Mouse (Mus musculus) MEL (cell line): ENCODE data around the gene Cct3. TPM values are rescaled to one million over a fixed set of nuclear protein-coding genes. Genes with fewer than 3 reads are reported as not detected.

Source experiments
- DNase-seq: peaks from one replicate; pipeline ENCODE4 v3.0.0; 2011; ENCODE audit warnings: low read depth, low spot score
- H3K27ac ChIP-seq: 2 replicates; pipeline ENCODE4 v1.5.1; 2012; ENCODE audit warnings: low read depth, mild to moderate bottlenecking, control low read depth, low read length, moderate library complexity; ENCODE audit not compliant: control insufficient read depth
- H3K27me3 ChIP-seq, 2 experiments: fragments of 150-350 bp in 1 of 2; sonication (generic) in 1 of 2; 2 replicates each; pipeline ENCODE4 v1.6.1; 2012; ENCODE audit warnings: low read length in 2 of 2, mild to moderate bottlenecking in 2 of 2, improper control_type of control experiment in 1 of 2, moderate library complexity in 1 of 2; ENCODE audit not compliant: insufficient read depth in 2 of 2, control insufficient read depth in 1 of 2
- H3K36me3 ChIP-seq, 2 experiments: 2 replicates each; pipeline ENCODE4 v1.6.1; 2012 to 2014; ENCODE audit warnings: low read length in 2 of 2, improper control_type of control experiment in 1 of 2, inconsistent platforms in 1 of 2, mild to moderate bottlenecking in 1 of 2; ENCODE audit not compliant: insufficient read depth in 2 of 2, control insufficient read depth in 1 of 2
- H3K4me1 ChIP-seq, 2 experiments: fragments of 150-350 bp in 1 of 2; sonication (generic) in 1 of 2; 2 replicates each; pipeline ENCODE4 v1.6.1; 2012; ENCODE audit warnings: low read length in 2 of 2, improper control_type of control experiment in 1 of 2, mild to moderate bottlenecking in 1 of 2; ENCODE audit not compliant: insufficient read depth in 2 of 2, control insufficient read depth in 1 of 2
- H3K4me3 ChIP-seq, 2 experiments: fragments of 150-350 bp in 1 of 2; sonication (generic) in 1 of 2; 2 replicates each; pipeline ENCODE4 v1.5.1; 2012; ENCODE audit warnings: low read depth in 2 of 2, low read length in 2 of 2, mild to moderate bottlenecking in 2 of 2, moderate library complexity in 2 of 2, control low read depth in 1 of 2, improper control_type of control experiment in 1 of 2; ENCODE audit not compliant: control insufficient read depth in 1 of 2, insufficient read depth in 1 of 2
- H3K79me2 ChIP-seq: 2 replicates; pipeline ENCODE4 v1.6.1; 2012; ENCODE audit warnings: mild to moderate bottlenecking, low read length, moderate library complexity; ENCODE audit not compliant: control insufficient read depth, poor library complexity, insufficient read depth
- H3K9ac ChIP-seq: 2 replicates; pipeline ENCODE4 v1.6.1; 2012; ENCODE audit warnings: low read depth, mild to moderate bottlenecking, control low read depth, low read length, moderate library complexity; ENCODE audit not compliant: control insufficient read depth, poor library complexity, severe bottlenecking
- H3K9me3 ChIP-seq: fragments of 150-350 bp; sonication (generic); replicated peaks from 2 replicates; pipeline ENCODE4 v1.6.1; 2012; ENCODE audit warnings: mild to moderate bottlenecking, low read length, improper control_type of control experiment, moderate library complexity; ENCODE audit not compliant: insufficient read depth
- BHLHE40 ChIP-seq: IDR thresholded peaks from 2 replicates; pipeline ENCODE4 v1.6.1; 2012; ENCODE audit warnings: low read depth, mild to moderate bottlenecking, inconsistent platforms, low read length, improper control_type of control experiment, borderline replicate concordance
- CHD2 ChIP-seq: IDR thresholded peaks from 2 replicates; pipeline ENCODE4 v1.6.1; 2011; ENCODE audit warnings: low read length, improper control_type of control experiment
- CTCF ChIP-seq, 3 experiments: IDR thresholded peaks in 2 of 3; conservative IDR thresholded peaks in 1 of 3; 2 replicates each; pipeline ENCODE4 v1.5.1; 2011 to 2012; ENCODE audit warnings: low read length in 3 of 3, low read depth in 2 of 3, mild to moderate bottlenecking in 2 of 3, improper control_type of control experiment in 1 of 3, inconsistent platforms in 1 of 3, mixed read lengths in 1 of 3, moderate library complexity in 1 of 3; ENCODE audit not compliant: control insufficient read depth in 1 of 3, insufficient read depth in 1 of 3, poor library complexity in 1 of 3, severe bottlenecking in 1 of 3
- E2F4 ChIP-seq: IDR thresholded peaks from 2 replicates; pipeline ENCODE4 v1.6.1; 2011; ENCODE audit warnings: low read depth, low read length, improper control_type of control experiment, borderline replicate concordance
- ELF1 ChIP-seq: IDR thresholded peaks from 2 replicates; pipeline ENCODE4 v1.6.1; 2014; ENCODE audit warnings: low read depth, mild to moderate bottlenecking, inconsistent platforms, low read length, improper control_type of control experiment, moderate library complexity
- EP300 ChIP-seq, 2 experiments: IDR thresholded peaks; 2 replicates each; pipeline ENCODE4 v1.6.1; 2011; ENCODE audit warnings: improper control_type of control experiment in 2 of 2, low read length in 2 of 2, low read depth in 1 of 2, mild to moderate bottlenecking in 1 of 2
- GABPA ChIP-seq: IDR thresholded peaks from 2 replicates; pipeline ENCODE4 v1.6.1; 2012; ENCODE audit warnings: low read depth, mild to moderate bottlenecking, inconsistent platforms, low read length, improper control_type of control experiment, moderate library complexity
- MAFK ChIP-seq: IDR thresholded peaks from 2 replicates; pipeline ENCODE4 v1.6.1; 2011; ENCODE audit warnings: low read depth, mild to moderate bottlenecking, low read length, improper control_type of control experiment, borderline replicate concordance
- MAX ChIP-seq: IDR thresholded peaks from 2 replicates; pipeline ENCODE4 v1.6.1; 2011; ENCODE audit warnings: low read length, improper control_type of control experiment
- MAZ ChIP-seq: IDR thresholded peaks from 2 replicates; pipeline ENCODE4 v1.6.1; 2012; ENCODE audit warnings: low read depth, mild to moderate bottlenecking, inconsistent platforms, low read length, improper control_type of control experiment
- MXI1 ChIP-seq: IDR thresholded peaks from 2 replicates; pipeline ENCODE4 v1.6.1; 2011; ENCODE audit warnings: mild to moderate bottlenecking, low read depth, low read length, improper control_type of control experiment
- MYB ChIP-seq: IDR thresholded peaks from 2 replicates; pipeline ENCODE4 v1.6.1; 2011; ENCODE audit warnings: mild to moderate bottlenecking, low read depth, low read length, improper control_type of control experiment
- MYC ChIP-seq: IDR thresholded peaks from 2 replicates; pipeline ENCODE4 v1.6.1; 2011; ENCODE audit warnings: low read depth, mild to moderate bottlenecking, low read length, improper control_type of control experiment, moderate library complexity
- POLR2A ChIP-seq, 2 experiments: IDR thresholded peaks; 2 replicates each; pipeline ENCODE4 v1.6.1; 2011 to 2012; ENCODE audit warnings: low read length in 2 of 2, mild to moderate bottlenecking in 2 of 2, control low read depth in 1 of 2, improper control_type of control experiment in 1 of 2, low read depth in 1 of 2, moderate library complexity in 1 of 2; ENCODE audit not compliant: control insufficient read depth in 1 of 2, insufficient read depth in 1 of 2, poor library complexity in 1 of 2
- POLR2AphosphoS5 ChIP-seq: IDR thresholded peaks from 2 replicates; pipeline ENCODE4 v1.6.1; 2012; ENCODE audit warnings: low read depth, borderline replicate concordance, mild to moderate bottlenecking, inconsistent platforms, low read length, moderate library complexity, mixed read lengths
- RAD21 ChIP-seq: IDR thresholded peaks from 2 replicates; pipeline ENCODE4 v1.6.1; 2011; ENCODE audit warnings: mild to moderate bottlenecking, low read depth, low read length, improper control_type of control experiment
- RCOR1 ChIP-seq: IDR thresholded peaks from 2 replicates; pipeline ENCODE4 v1.6.1; 2012; ENCODE audit warnings: low read depth, mild to moderate bottlenecking, inconsistent platforms, low read length, improper control_type of control experiment
- SMC3 ChIP-seq: IDR thresholded peaks from 2 replicates; pipeline ENCODE4 v1.6.1; 2011; ENCODE audit warnings: low read depth, low read length, improper control_type of control experiment
- TBP ChIP-seq: IDR thresholded peaks from 2 replicates; pipeline ENCODE4 v1.8.0; 2011; ENCODE audit warnings: low read depth, low read length, improper control_type of control experiment
- TCF12 ChIP-seq: IDR thresholded peaks from 2 replicates; pipeline ENCODE4 v1.6.1; 2014; ENCODE audit warnings: low read depth, mild to moderate bottlenecking, inconsistent platforms, low read length, improper control_type of control experiment, moderate library complexity
- USF1 ChIP-seq: IDR thresholded peaks from 2 replicates; pipeline ENCODE4 v1.6.1; 2014; ENCODE audit warnings: low read depth, mild to moderate bottlenecking, inconsistent platforms, low read length, improper control_type of control experiment, moderate library complexity
- ZMIZ1 ChIP-seq: IDR thresholded peaks from 2 replicates; pipeline ENCODE4 v1.6.1; 2012; ENCODE audit warnings: low read depth, mild to moderate bottlenecking, inconsistent platforms, low read length, improper control_type of control experiment, moderate library complexity
- ZNF384 ChIP-seq: IDR thresholded peaks from 2 replicates; pipeline ENCODE4 v1.6.1; 2012; ENCODE audit warnings: low read depth, mild to moderate bottlenecking, inconsistent platforms, low read length, improper control_type of control experiment
- polyA plus RNA-seq, 2 experiments: library from polyadenylated mRNA; stranded (reverse) in 1 of 2; unstranded in 1 of 2; fragments of >175 nt in 1 of 2; fragments of >200 nt in 1 of 2; gene quantifications; 2 replicates each; pipeline versions ENCODE4 v1.2.1 to v1.2.4; 2012; ENCODE audit warnings: low replicate concordance in 2 of 2, low read depth in 1 of 2; ENCODE audit not compliant: insufficient read length in 2 of 2, insufficient read depth in 1 of 2, missing spikeins in 1 of 2
- total RNA-seq: library from RNA; depleted of rRNA; stranded (reverse); fragments of 300-350 nt; gene quantifications from 2 replicates; pipeline ENCODE4 v1.2.3, GENCODE M21; 2012

Cct3 gene
- total and polyA plus RNA-seq, 3 experiments, result 777 to 1,549 (median 1,271) TPM

DNA sequence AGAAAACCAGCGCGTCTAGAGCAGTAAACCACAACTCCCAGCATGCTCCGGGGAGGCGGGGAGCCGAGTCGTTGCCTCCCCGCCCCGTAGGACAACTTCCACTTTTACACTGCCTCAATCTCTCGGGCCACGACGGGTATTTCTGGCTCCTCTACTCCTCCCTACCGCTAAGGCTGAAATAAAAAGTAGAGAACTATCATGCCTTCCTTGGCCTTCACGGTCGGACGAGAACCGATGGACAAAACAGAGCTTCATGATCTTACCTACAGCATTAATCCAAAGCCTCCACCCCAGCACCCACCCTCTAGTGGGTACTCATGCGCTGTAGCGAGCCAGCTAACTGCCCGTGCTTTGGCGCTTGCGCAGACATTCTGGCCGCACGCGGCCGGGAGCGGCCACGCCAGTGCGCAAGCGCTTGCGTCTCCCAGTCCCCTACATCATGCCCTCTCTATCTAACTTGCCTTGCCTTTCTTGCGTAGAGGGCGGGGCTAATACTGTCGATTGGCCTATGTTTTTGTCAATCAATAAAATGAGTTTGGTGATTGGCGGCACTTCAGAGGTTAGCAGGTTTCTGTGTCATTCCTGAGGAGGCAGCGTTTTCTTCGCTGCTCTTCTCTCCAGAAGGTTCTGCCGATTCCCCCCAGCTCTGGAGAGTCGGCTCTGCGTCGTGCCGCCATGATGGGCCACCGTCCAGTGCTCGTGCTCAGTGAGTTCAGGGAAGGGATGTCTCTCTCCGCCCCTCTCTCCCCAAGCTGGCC is at the start of gene Cct3, which contains the start of gene Tsacc (continued):
- TF ChIP-seq MXI1 (no peak; the same call in none of the 2 replicates), ZNF384 (no peak), MYB (no peak), MAFK (no peak)

DNA sequence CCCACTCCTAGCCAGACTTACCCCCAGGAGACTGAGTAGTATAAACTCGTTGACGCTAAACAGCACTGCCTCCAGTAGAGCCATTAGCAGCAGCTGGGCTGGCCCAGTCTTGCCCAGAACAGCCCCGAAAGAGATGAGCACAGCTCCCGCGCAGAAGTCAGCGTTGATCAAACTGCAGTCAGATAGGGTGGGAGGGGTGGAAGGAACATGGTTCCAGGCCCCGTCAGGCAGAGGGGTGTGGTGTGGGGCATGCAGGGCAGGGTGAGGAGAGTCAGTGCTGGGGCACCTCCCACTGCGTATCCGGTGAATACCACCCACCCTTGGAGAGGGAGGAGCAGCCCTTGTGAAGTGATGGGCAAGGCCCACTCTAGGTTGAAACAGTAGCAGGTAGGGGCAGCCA is 49.2 kb upstream of the Cct3 start:
- no peak overlapping the region for H3K4me3 ChIP-seq
- DNase-seq, result no peak
- peaks cover 16 to 22% of the 10 kb centered on the region in 2 experiments for H3K27me3 ChIP-seq
- H3K27ac ChIP-seq, result no peak overlapping the region
- H3K9me3 ChIP-seq, result no peaks in the 10 kb centered on the region
- peaks cover 0 to 4% of the 10 kb centered on the region in 2 experiments; a peak in 1 of 4 replicates for H3K4me1 ChIP-seq
- H3K36me3 ChIP-seq, result no peaks in the 10 kb centered on the region
- no peak overlapping the region for H3K9ac ChIP-seq
- TF ChIP-seq BHLHE40, result no peak
- no peak for TF ChIP-seq RCOR1
- no peak for TF ChIP-seq TBP
- no peak for TF ChIP-seq RAD21
- TF ChIP-seq TCF12, result no peak
- no peak for TF ChIP-seq MYC
- TF ChIP-seq EP300 (IDR thresholded peaks at IDR 0.05; ENCODE audit: low read depth in 1 of 2, low read length in 2 of 2), result no peak
- TF ChIP-seq MXI1, result no peak
- TF ChIP-seq MAZ, result no peak
- TF ChIP-seq MYB, result no peak
- no peak; the same call in 1 of the 2 replicates for TF ChIP-seq POLR2AphosphoS5
- no peaks in the 10 kb centered on the region for H3K79me2 ChIP-seq

DNA sequence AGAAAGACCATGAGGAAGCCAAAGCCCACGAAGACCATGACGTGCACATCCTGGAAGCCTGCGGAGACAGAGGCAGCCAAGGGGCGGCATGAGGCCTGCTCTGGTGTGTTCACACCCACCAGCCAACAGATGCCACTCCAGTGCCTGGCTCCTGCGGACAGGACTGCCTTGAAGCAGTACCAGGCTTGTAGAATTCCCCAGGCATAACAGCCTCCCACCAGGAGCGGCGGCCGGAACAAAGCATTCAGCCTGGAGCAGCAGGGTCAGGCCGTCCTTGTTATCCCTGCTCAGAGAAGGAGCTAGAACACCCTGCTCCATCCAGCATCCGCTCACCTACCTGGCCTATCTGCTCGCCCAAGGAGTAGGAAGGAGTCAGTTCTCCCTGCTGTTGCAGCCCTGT is 48.5 kb upstream of the Cct3 start:
- H3K27ac ChIP-seq, result no peak overlapping the region
- no peak for DNase-seq
- H3K36me3 ChIP-seq, result no peaks in the 10 kb centered on the region
- no peak overlapping the region for H3K9ac ChIP-seq
- H3K79me2 ChIP-seq, result no peaks in the 10 kb centered on the region
- H3K4me1 ChIP-seq, result peaks cover 0 to 4% of the 10 kb centered on the region in 2 experiments; a peak in 1 of 4 replicates
- no peak overlapping the region for H3K4me3 ChIP-seq
- peaks cover 22 to 26% of the 10 kb centered on the region in 2 experiments for H3K27me3 ChIP-seq
- H3K9me3 ChIP-seq, result no peaks in the 10 kb centered on the region
- TF ChIP-seq ELF1 (no peak), MAFK (no peak), USF1 (no peak), ZMIZ1 (no peak), GABPA (no peak), MAX (no peak), POLR2A (IDR thresholded peaks at IDR 0.05; ENCODE audit: control insufficient read depth in 1 of 2, insufficient read depth in 1 of 2, low read depth in 1 of 2, low read length in 2 of 2, poor library complexity in 1 of 2) (no peak), TCF12 (no peak), E2F4 (no peak), CHD2 (no peak), CTCF (IDR thresholded peaks at IDR 0.05 in 2 of 3, conservative IDR thresholded peaks at IDR 0.05 in 1 of 3; ENCODE audit: control insufficient read depth in 1 of 3, insufficient read depth in 1 of 3, low read depth in 2 of 3, low read length in 3 of 3, poor library complexity in 1 of 3, severe bottlenecking in 1 of 3) (no peak), RCOR1 (no peak), SMC3 (no peak), TBP (no peak)
